Mouse (Mus musculus) lung, postnatal 0 days (tissue): ENCODE measurements at regions not wholly inside any gene's neighbourhood (a gene's known extent, or its start where the extent isn't known, plus 50 kb on each side); places are given as distances from the start of the nearest gene placed in this dataset.

Experiments used
- CTCF ChIP-seq: IDR thresholded peaks from 2 replicates; pipeline ENCODE4 v1.5.1; 2016; ENCODE audit warnings: antibody characterized with exemption, mild to moderate bottlenecking
- EP300 ChIP-seq: IDR thresholded peaks from 2 replicates; pipeline ENCODE4 v1.6.1; 2016; ENCODE audit warnings: antibody characterized with exemption, mild to moderate bottlenecking, control low read depth

DNA sequence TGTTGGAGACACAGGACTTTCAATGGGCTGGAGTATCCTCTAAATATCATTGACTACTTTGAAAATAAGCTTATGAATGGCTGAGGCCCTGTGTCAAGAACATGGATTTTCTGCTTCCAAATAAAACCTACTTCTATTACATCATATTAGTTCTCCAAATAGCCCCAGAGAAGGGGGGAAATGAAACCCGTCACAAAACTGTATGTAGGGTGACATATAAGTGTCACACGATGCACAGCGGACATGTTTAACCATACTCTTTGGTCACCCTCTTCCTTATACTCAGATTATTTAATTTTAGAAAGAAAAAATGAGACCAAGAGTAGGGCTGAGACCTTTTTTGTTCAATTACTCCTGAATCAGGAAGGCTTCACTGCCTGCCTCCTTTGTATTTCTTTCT lies 189.2 kb upstream of the Creb1 start:
- TF ChIP-seq CTCF (no peak), EP300 (no peak)
